Mouse (Mus musculus) adrenal gland (tissue): ENCODE measurements around the gene Igsf21.

Experiments
- intact Hi-C: fragments of 180-260 bp; cut with DNase I; formaldehyde crosslinking; loops from one replicate; pipeline ENCODE4 v1.15.1; 2025

The Igsf21 gene

DNA sequence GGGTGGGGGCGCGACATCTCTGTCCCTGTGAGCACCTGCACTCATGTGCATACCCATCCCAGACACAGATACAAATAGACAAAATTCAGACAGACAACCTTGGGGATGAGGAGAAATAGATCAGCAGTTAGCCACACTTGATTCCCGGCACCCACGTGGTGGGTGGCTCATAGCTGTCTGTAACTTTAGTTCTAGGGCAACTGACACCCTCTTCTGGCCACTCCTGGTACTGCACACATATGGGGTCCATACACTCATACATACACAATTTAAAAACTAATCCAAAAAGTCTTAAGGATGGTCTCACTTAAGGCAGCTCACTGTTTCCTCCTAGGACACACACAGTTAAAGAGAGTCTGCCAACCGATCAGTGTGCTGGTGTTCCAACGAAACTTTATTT, 178.1 kb downstream of the Igsf21 start:
- intact Hi-C loops = no loop called here

DNA sequence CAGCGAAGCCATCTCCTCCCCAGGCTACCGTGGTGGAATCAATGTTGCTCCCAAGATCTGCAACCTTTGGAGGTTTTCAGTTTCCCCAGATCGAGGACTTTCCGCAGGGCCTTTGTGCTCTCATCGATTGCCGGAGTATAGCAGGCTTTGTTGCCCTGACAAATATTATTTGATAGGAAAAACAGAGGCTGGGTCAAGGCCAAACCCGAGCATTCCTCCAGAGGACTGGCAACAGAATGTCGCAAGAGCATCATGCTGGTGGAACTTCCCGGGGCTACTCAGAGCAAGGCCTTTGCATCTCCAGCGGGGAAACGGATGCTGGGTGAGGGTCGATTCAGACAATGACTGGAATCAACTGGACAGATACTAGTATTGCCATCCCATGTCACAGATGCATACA, 180.6 kb downstream of the Igsf21 start:
- intact Hi-C loops = no loop called here

DNA sequence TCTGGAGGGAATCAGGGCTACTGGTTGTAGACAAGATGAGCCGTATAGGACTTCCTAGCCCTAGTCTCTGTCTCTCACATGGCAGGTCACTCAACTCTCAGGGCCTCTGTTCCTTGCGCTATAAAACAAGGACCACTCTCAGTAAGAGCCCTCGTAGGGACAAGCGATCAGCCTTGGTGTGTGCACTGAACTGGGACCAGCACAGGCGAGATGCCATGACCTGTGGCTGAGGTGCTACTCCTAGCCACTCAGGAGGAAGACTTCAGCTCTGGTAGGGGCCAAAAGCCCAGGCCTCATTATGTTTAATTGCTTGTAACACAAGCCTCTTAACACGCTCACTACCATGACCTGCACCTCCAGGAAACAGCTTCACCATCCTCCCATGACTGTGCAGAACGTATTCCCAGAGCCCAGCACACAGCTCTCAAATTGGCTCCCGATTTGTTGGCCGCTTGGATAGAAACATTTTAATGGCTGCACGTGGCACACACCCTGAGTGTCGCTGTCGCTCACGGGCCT, 183.4 kb downstream of the Igsf21 start:
- intact Hi-C loops = no loop called here

DNA sequence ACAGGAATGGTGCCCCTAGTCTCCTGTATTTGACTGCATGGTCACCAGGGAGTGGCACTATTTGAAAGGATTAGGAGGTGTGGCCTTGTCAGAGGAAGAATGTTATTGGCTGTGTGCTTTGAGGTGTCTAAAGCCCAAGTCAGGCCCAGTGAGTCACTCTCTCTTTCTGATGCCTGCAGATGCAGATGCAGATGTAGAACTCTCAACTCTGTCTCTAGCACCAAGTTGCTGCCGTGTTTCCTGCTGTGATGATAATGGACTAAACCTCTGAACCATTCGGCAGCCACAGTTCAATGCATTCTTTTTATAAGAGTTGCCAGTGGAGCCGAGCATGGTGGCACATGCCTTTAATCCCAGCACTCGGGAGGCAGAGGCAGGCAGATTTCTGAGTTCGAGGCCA, 186.3 kb downstream of the Igsf21 start:
- intact Hi-C loops = no loop called here

- intact Hi-C loops = no loop called here
These were observed 193.5 kb downstream of the Igsf21 start for GRCm38 (mm10) chr4:140053042-140053441.

DNA sequence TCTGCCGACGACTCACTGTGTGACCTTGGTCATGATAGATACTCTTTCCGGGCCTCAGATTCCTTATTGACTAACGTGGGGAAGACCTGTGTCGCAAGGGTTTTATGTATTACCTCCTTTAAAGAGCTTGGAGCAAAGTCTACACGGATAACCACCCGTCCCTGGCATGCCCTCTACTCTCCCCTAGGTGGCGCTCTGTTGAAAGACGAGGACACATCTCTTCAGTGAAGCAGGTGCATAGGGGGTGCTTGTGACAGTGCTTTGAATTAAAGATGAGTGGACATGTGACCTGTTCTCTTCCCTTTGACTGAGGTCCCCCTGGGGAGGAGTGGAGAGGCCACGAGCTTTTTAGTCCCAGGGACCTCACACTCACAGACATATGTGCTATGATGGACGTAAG, 194.0 kb downstream of the Igsf21 start:
- intact Hi-C loops = no loop called here

GRCm38 (mm10) chr4:140047807-140048362, 198.7 kb downstream of the Igsf21 start:
- intact Hi-C loops = no loop called here

DNA sequence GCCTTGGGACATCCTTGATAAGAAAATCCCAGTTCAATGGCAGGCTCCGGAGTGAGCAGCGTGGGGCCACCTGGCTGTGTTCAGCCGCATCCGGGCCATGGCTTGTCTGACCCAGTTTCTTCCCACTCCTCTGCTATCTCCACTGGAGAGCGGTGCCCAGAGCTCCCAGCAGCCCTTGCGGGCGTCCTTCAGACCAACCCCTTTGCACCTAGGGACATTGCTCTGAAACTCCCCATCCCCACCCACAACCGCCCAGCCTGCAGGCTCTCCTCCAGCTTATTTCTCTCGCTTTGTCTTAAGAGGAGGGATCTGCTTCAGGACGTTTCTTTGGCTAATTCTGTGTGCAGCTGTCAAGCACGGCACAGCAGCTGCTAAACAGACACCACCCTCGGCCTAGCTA, 202.6 kb downstream of the Igsf21 start:
- intact Hi-C loops = no loop called here

DNA sequence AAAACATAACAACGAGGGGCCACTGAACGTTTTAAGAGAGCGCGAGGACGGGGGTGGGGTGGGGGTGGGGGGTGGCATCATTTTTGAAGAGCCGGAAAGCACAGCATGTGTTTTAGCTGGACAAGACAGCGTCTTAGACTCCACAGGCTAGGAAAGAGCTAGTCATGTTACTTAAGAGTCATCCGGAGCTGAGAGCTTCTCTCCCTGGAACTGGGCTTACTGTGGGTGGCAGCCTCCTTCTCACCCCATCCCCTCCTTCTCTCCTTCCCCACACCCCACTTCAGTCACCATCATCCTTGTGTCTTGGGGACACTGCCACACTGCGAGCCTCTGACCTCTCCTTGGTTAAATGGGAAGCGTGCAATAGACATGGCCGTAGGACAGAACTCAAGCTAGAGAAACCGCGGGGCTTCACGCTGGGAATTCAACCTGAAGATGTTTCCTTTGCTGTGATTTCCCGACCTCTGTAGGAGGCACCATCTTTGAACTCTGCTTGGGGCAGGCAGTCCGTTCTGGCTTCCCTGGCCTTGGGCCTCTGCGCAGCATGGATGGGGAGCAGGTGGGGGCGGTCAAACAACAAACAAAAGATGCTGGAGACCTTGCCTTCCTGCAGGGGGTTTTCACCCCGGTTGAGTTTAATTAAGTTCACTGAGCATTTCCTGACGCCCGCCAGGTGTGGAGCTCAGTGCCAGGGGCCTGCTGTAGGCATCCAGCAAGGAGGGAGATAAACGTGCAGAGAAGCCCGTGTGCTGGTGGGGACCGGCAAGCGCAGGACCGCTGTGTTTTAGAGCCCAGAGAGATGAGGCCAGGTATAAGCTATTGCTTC, 207.8 kb downstream of the Igsf21 start:
- intact Hi-C loops = loop anchor here (10.0 kb wide), 1 partner anchor 154 kb away; no protein-coding TSS in a partner anchor

GRCm38 (mm10) chr4:140037784-140038387, 208.7 kb downstream of the Igsf21 start:
- intact Hi-C loops = loop anchor here (10.0 kb wide), 1 partner anchor 153 kb away; no protein-coding TSS in a partner anchor

DNA sequence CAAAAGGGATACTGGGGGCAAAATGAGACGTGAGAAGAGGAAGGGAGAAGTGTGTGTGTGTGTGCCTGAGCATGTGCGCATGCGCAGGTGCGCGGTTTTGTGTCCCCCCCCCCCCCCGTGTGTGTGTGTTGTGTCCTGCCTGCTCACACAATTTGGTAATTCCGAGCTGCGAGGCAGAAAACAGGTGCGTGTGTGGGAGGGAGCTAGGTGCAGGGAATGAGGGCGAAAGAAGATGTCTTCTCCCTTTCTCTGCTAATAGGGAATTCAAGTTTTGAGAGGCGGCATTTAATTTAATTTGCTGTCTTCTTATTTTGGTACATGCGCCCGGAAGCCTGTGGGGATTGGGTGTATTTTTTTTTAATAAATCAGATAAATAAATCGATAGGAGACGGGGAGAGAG, 211.4 kb downstream of the Igsf21 start:
- intact Hi-C loops = loop anchor here (10.0 kb wide), 1 partner anchor 150 kb away; no protein-coding TSS in a partner anchor

DNA sequence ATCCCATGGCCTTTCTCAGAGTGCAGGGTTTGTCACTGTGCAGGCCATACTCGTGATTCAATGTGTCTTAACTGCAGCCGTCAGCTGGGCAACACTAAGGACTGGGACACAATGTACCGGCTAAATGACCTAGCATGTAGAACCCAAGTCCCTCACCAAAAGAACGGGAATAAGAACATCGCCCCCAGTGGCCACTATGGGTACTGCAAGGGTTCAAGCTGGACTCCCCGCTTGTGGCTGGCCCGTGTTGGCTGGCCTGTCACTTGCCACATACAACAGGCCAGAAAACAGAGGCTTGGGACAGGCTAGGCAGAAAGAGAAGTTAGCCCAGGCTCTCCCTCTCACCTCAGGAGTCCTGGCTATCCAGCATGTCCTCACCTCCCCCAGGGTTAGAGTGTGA, 213.2 kb downstream of the Igsf21 start:
- intact Hi-C loops = loop anchor here (5.0 to 10.0 kb wide), 2 partner anchors 64 to 149 kb away; no protein-coding TSS in a partner anchor

GRCm38 (mm10) chr4:140030415-140030814, 216.2 kb downstream of the Igsf21 start:
- intact Hi-C loops = loop anchor here (5.0 to 10.0 kb wide), 2 partner anchors 67 to 146 kb away; no protein-coding TSS in a partner anchor

GRCm38 (mm10) chr4:140030040-140030386, 216.6 kb downstream of the Igsf21 start:
- intact Hi-C loops = loop anchor here (5.0 to 10.0 kb wide), 2 partner anchors 67 to 145 kb away; no protein-coding TSS in a partner anchor

- intact Hi-C loops = loop anchor here (5.0 to 10.0 kb wide), 2 partner anchors 68 to 145 kb away; no protein-coding TSS in a partner anchor
These were observed 217.1 kb downstream of the Igsf21 start for GRCm38 (mm10) chr4:140029324-140030039.

DNA sequence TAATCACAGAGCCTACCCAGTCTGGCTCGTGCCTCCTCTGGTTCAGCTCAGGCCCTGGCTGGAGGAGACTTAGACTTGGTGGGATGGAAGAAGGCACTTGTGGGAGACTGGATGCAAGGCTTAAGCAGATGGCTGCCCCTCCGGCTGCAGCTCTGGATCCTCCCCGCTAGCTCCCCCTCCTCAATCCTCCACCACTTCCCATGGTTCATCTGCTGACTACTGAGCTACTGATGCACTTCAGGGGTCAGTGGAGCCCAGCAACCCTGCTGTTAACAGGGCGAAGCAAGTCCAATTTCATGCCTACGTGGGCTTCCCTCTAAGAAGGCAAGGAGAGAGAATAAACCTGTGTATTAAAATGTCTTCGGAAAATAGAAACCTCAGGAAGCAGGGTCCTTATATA, 222.8 kb downstream of the Igsf21 start:
- intact Hi-C loops = no loop called here

- intact Hi-C loops = no loop called here
These were observed 230.7 kb downstream of the Igsf21 start for GRCm38 (mm10) chr4:140015916-140016315.

DNA sequence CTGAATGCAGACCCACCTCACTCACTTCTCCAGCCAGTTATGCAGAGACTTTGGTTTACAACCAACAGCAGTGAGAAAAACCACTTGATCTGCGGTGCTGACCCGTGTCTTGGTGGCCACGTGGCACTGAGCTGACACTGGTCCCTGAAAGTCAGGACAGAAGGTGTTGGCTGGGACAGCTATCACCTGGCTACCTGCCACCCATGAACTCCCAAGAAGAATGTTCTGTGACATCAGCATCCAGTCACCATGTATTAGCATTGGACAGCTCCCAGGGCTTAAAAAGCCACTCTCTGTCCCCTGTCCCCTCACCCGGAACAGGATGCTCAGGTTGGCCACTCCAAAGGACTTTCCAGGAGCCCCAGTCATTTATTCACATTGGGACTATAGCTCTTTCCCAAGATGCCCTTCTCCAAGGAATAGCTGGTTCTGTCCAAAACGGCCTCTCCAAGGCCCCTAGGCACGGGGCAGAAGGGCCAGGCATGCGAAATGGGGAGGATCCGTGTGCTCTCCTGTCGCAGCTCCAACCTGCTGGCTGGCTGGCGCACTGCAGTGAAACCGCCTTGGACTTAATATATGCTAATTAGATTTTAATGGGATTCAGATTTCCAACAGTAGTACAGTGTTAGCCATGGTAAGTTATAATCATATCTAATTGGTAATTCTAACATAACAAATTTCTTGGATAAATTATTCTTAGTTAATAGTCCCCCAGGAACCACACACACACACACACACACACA, 235.7 kb downstream of the Igsf21 start:
- intact Hi-C loops = no loop called here

DNA sequence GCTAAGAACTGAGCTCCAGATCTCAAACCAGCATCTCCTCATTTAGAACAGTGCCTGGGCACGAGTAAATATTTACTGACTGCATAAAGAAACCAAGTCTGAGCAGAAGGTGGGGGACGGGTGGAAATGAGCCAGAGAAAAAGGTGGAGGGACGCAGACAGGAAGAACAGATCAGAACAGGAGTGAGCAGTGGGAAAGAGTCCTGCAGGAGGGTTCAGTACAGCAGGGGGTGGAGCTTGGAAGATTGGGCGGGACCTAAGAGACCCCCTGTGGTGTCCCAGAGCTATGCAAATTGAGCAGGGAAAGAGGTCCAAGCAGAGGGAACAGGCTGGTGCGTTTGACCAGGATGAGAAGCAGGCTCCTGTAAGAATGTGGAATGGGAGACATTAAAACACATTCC, 241.7 kb downstream of the Igsf21 start:
- intact Hi-C loops = no loop called here

DNA sequence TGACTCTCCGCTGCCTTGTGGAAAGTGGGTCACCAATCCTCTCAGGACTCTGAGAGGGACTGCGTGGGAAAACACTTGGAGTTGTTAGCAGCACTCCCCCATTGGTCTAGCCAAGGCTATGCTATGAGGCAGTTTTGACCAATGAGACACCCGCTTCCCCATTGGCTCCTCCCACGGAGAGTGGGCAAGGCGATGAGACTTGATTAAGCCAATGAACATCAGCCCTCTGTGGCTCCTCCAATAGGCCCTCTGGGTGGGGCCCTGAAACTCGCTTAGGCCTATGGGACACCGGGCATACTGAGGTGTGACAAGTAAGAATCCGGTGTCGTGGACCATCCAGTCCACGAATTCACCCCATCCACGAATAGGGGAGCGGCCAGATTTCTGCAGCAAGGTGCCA, 242.4 kb downstream of the Igsf21 start:
- intact Hi-C loops = no loop called here

- intact Hi-C loops = no loop called here
These were observed 244.5 kb downstream of the Igsf21 start for GRCm38 (mm10) chr4:140002069-140002468.
